Mouse (Mus musculus): Measurements from ENCODE around the gene Tmem159. TPM values are rescaled to one million over a fixed set of nuclear protein-coding genes. Genes with fewer than 3 reads are reported as not detected.

The Tmem159 gene
- total RNA-seq, 2 experiments from 2014 or later, result 8.1 to 8.3 TPM

DNA sequence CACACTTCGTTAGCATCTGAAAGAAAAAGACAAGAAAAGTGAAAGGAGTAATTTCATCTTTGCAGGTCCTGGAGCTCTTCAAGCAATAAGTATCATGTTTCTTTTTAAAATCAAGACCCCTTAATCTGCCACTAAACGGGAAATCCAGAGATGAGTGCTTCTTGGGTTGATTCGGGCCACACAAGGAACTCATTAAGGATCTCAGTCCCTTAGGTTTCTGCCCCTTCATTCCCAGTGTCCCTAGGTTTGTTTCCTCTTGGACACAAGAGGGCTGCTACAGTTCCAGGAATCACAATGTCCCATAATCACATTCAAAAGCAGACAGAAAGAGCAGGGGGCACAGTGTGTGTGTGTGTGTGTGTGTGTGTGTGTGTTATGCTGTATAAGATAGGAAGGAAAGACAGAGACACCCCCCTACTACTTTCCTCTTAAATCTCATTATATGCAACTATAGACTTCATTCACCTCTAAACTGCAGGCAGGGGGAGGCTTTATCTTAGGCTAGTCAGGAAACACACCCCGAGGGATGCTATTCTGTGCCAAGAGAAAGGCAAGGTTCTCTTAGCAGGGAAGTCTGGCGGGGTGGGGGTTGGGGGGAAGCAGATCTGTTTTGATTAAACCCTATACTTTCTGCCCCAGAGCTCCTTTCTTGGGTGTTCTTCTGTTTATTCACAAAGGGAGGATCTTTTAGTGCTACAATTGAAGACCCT lies 25.0 kb downstream of the Tmem159 start:
- intact Hi-C loops (cut with DNase I), result no loop called here
- no peak for DNase-seq

DNA sequence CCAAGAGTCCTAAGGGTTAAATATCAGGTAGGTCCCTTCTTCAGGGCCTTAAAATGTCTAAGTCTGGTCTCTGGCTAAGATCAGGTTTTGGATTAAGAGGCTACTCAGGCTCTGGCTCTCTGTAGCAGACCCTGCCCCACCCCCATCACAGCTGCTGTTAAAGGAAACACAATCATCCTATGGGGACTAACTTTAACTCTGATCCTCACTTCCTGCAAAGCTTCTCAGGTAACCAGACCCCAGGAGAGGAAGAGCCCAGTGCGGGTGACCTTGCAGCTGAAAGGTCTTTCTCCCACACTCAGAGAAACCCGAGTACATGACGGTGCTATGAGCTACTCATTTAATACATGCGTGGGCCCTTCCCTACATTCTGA lies 25.5 kb downstream of the Tmem159 start:
- intact Hi-C loops (cut with DNase I), result no loop called here
- no peak for DNase-seq

DNA sequence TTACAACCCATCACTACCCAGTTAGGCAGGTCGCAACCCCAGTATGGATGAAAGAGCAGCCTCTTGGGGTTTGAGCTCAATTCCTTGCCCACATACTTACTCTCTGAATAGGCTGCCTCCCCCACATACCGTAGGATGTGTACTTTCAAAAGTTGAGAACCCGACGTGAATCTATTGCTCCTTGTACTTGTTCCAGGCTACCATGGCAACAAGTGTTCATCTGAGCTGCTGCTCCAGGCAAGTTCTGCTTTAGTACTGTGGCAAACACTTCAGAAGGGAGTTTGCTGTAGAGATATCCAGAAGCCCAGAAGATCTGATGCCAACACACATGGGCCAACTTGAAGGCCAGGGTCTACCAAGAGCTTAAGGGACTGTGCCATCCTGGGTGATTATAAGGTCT lies 26.8 kb downstream of the Tmem159 start:
- DNase-seq, result no peak
- intact Hi-C loops (cut with DNase I), result no loop called here

DNA sequence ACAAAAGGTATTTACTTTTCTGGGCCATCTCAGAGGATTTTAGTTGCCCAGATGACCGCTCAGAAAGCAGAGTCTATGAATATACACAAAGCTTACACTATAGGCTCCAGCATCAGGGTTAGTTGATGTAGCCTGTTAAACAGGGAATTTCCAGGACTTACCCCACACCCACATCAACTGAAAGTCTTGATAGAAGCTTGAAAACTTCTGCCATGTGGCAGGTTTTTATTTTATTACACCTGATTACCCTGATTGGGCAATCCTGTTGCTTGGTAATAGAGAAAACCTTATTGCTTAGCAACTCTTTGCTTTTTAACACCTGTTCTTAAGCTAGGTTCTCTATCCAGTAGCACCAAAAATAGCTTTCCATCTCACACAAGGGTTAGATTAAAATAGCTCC lies 40.6 kb downstream of the Tmem159 start:
- no peak for DNase-seq
- intact Hi-C loops (cut with DNase I), result no loop called here

DNA sequence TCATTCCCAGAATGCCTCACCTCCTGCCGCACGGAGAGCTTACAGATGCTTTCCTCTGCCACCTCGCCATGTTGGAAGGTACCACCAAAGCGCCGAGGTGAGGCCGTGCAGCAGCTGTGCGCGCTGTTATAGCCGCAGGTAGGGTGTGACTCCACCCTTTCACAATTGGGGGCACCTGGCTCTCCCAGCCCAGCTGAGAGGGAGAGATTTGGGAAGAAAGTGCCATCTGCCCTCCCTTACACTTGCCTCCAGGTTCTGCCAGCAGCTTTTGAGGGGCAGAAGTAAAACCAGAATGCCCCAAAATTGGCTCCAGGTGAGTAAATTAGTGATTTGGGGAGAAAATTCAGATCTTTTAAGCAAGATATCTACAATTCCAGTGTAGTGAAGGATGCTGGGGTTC lies 43.0 kb downstream of the Tmem159 start, which contains the start of gene Zp2:
Gene Zp2 (minus strand): TSS at position 101 of the 400 bp plus-strand sequence.
- intact Hi-C loops (cut with DNase I), result no loop called here
- no peak for DNase-seq

DNA sequence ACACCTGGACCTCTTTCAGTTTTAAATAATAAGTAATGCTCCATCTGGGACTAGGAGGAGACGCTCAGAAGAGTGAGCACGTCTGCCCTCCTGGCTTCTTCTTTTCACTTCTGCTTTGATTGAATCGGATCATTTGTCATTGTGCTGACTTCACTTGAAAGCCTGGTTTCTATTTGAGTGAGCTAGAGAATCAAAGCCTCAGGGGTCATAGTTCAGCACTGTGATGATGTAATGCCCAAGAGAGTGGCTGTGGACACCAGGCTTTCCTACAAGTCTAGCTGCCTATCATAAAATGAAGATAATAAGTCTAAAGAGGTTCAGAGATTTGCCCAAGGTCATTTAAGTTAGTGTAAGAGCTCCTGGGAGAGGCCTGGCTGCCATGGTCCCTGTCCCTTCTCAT lies 48.1 kb downstream of the Tmem159 start:
- DNase-seq, result no peak

DNA sequence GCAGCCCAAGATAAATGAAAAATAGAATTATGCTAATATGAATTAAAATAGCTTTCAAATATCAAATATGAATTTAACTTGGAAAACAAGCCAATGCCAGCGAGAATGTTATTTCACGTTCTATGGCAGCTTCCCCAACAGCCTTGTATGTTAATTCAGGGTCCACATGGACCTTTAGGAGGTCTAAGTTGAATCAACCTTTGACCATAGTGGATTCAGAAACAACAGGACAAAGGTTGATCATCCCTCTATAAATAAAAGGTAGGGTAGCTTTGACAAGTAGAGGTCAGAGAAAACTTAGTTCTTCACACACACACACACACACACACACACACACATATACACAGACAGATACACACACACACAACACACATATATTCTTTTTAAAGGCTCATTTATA lies 48.7 kb downstream of the Tmem159 start:
- intact Hi-C loops (cut with DNase I), result no loop called here
- no peak for DNase-seq

More for the DNA sequence above, 48.1 kb downstream of the Tmem159 start:
- intact Hi-C loops (cut with DNase I), result no loop called here

DNA sequence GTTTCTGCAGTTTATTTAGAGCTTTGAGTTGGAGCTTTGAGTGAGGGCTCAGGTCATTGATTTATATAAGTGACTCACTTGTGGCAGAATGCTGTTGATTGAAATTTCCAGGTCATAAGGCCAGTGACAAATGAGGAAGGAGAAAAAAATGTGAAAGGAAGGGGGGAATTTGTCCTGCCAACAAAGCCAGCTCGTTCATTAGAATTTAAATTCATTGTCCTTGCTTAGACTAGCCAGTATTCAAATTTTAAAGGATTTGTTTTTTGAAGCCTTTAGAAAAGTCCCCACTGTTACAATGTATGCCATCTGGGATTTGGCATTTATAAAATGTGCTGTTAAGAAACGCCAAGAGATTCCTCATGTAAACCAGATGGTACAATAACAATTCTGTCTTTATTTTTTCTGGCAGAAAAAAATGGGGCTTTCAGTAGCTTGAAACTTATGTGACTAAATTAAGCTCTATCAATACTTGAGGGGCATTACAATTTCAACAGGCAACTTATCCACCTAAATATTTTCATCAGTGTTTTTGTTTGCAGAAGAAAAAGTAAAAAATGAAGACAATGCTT lies 54.8 kb downstream of the Tmem159 start:
- no peak for DNase-seq
- intact Hi-C loops (cut with DNase I), result no loop called here

DNA sequence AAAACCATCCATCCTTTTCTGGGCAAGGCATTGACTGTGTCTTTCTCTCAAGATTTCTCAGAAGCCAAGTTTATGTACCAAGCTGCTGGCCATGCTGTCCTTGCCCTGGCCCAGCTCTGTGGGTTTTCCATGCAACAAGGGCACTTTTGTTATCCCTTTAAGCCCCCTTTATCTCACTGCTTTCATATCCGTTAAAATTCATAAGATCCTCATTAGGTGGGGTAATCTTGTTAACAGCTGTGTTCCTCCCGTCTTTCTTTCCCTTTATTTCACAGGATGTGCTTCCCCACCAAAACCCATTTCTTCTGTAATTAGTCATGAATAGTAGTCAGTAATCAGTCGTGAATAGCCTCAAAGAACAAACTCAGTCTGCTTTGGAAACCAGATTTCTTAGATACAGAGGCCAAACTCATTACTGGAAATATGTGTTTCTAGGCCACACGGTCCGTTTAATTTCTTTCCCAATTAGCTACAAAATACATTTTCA lies 55.5 kb downstream of the Tmem159 start:
- no peak for DNase-seq
- intact Hi-C loops (cut with DNase I), result no loop called here

DNA sequence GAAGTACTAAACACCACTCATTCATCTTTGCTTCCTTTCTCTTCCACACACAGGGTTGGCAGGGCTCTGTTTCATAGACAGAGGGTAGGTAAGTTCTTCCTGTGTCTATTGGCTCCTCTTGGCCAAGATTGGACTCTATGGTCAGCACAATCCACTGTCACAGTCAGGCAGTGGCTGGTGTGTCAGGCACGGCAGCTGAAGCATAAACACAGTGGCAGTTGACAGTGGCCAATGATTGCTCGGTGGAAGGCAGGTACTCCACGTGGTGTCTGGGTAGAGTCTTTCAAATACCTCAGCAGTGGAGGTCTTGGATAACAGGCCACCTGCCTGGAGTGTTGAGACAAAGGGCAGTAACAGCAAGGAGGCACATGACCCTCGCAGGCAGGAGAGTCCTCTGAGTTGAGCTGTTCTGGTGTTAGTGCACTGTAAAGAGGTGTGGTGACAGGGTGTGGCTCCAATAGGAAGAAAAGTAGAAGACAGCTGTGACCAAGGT lies 56.0 kb downstream of the Tmem159 start:
- intact Hi-C loops (cut with DNase I), result no loop called here
- no peak for DNase-seq

DNA sequence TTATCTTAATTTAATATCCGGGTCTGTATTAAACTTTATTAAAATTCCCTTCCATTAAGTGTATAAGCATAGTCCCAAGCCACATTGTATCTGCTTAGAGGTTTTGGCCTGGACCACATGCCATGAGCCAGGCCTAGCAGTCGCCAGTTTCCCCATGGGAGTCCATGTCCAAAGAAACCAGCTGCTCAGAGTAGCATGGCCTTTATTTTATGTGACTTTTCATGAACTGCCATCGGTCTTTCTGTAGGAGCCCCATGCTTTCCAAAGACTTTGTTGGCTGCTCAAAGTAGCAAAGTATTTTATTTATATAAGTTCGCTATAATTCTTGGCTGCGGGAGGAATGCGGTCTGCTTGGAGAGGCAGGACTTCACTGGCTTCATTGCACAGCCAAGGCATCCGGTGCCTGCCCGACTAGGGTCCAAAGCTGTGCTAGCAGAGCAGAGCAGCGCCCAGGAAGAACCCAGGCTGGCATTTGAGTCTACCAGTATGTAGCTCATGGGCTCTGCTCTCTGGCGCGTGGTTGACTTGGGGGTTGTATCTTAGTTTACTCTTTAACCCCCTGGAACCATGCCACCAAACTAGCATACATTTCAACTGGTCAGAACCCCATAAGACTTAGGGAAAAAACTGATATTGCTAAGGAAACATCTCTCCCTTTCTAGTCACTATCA lies 61.6 kb downstream of the Tmem159 start:
- DNase-seq, result no peak
- intact Hi-C loops (cut with DNase I), result no loop called here

Other genes starting within 250 kb of the Tmem159 start
- 10 to 100 TPM in 1 of 2 experiments, 1 to 10 TPM in 1; 8.6 to 12.2 TPM for gene Lyrm1, start 206.5 kb upstream of the Tmem159 start, total RNA-seq (2021)
- 10 to 100 TPM; 12.3 to 16.2 TPM for gene Dcun1d3, start 206.1 kb upstream of the Tmem159 start, total RNA-seq (2021)
- under 1 TPM; 0.10 to 0.17 TPM for gene Dnah3, start 7.1 kb upstream of the Tmem159 start, total RNA-seq (2021)
- under 1 TPM; 0.17 to 0.33 TPM for gene Zp2, start 42.9 kb downstream of the Tmem159 start, total RNA-seq (2021)
- under 1 TPM in 1 of 2 experiments, not detected in 1; 0.07 TPM for gene Anks4b, start 71.5 kb downstream of the Tmem159 start, total RNA-seq (2021)
- 1 to 10 TPM; 3.1 to 4.9 TPM for gene Crym, start 99.8 kb downstream of the Tmem159 start, total RNA-seq (2021)
- gene Abca14, start 101.6 kb downstream of the Tmem159 start, total RNA-seq (2021), result not detected
- gene Abca15, start 226.3 kb downstream of the Tmem159 start, total RNA-seq (2021), result not detected

Data from gastrocnemius, postnatal 36 days (tissue).